Mouse (Mus musculus): Measurements from ENCODE around the gene Zbtb20.
A peak's percentile ranks its signal among the peaks of the same experiment; 100 is the strongest.

Gene Zbtb20

GRCm38 (mm10) chr16:43081995-43082394 is 206.3 kb downstream of the Zbtb20 start:
- DNase-seq = no peak

GRCm38 (mm10) chr16:43082801-43083200 is 207.1 kb downstream of the Zbtb20 start:
- DNase-seq = no peak

DNA sequence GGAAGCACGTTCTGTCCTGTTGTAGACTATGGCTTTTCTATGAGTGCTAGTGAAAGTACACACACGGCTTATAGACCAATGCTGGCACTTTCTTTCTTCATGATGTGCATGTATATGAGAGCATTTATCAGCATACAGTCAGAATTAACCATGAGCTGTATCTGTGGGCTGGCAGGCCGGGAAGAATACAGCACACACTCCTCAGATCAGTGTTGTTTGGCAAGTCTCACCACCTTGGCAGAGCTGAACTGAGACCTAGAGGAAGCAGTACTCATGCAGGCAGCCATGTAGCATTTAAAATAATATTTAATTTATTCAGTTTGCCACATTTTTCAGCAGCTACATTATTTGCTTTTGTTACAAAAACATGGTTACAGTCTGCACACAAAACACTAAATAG is 214.5 kb downstream of the Zbtb20 start:
- DNase-seq = no peak

GRCm38 (mm10) chr16:43094161-43094560 is 218.5 kb downstream of the Zbtb20 start:
- no peak for DNase-seq

DNA sequence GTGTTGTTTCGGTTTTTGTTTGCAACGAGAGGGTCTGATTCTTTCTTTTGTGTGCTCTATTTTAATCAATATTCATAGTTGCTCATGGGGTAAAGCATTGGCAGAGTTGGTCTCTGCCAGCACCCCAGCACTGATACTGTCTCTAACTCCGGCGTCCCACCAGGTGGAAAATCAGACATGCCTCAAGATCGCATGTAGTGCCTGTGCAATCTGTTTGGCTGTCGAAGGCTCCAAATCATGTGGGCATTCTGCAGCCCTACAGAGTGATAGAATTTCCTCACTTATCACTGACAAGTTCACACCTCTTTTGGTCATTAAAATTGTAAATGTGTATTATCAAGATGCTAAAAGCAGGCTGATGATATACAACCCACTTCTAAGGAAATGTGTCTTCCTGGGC is 219.1 kb downstream of the Zbtb20 start:
- no peak for DNase-seq

- no peak for DNase-seq
These were observed 220.4 kb downstream of the Zbtb20 start for GRCm38 (mm10) chr16:43096040-43096439.

- no peak for DNase-seq
These were observed 222.5 kb downstream of the Zbtb20 start for GRCm38 (mm10) chr16:43098153-43098552.

- no peak for DNase-seq
These were observed 223.0 kb downstream of the Zbtb20 start for GRCm38 (mm10) chr16:43098666-43099065.

DNA sequence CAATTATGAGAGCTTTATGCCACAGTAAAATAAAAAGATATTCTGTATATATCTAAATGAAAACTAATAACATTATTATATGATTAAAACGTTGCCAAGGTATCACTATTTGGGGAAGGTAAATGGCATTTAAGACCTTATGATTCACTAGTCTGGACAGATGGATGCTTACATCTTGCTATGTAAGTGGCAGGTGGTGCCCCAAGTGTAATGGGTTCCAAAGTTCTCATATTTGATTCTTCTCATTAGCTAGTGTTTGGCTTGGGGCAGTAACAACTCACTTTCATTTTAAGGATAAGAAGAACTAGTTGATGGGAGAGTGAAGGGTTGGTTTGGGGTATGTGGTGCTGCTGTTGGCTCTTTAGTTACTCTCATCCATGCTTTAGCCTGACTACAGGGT is 235.6 kb downstream of the Zbtb20 start:
- DNase-seq = no peak

GRCm38 (mm10) chr16:43113968-43114367 is 238.3 kb downstream of the Zbtb20 start:
- no peak for DNase-seq

- peak; percentile 6 for DNase-seq
These were observed 254.3 kb downstream of the Zbtb20 start for GRCm38 (mm10) chr16:43129966-43130365.

- DNase-seq = peak; percentile 23
These were observed 254.9 kb downstream of the Zbtb20 start for GRCm38 (mm10) chr16:43130583-43130982.

DNA sequence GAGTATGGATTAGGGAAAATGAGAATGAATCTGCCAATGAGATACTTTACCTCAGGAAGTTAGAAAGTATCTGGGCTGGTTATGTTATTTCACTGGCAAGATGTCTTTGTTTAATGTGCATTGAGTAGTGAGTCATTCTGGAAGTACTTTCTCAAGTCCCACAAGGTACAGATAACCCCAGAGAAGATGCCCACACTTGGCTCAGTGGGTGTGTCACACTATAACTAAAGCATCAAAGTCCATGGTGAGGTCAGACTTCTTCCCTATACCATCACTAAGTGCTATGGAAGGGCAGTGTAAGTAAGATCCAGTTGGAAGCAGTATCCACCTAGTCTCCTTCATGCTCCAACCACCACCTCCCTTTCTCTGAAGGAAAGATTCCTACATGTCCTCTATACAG is 255.4 kb downstream of the Zbtb20 start:
- no peak for DNase-seq

DNA sequence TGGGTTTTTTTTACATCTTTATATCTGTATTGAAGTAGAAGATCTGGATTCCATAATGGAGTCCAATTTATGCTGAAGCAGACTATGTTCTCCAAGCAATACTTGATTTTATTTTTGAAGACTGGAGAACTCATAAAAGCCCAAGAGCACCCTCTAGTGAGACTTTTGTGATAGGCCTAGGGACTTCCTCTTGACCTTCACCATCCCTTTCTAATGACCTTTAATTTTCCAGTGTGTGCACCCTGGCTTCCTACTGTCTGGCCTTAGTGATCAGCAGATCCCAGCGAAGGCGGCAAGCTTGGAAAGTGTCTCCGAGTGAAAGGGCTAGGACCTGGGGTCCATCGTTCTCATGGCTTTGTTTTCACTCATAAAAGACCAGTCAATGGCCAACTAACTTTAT is 292.8 kb downstream of the Zbtb20 start:
- peak; percentile 31 for DNase-seq

DNA sequence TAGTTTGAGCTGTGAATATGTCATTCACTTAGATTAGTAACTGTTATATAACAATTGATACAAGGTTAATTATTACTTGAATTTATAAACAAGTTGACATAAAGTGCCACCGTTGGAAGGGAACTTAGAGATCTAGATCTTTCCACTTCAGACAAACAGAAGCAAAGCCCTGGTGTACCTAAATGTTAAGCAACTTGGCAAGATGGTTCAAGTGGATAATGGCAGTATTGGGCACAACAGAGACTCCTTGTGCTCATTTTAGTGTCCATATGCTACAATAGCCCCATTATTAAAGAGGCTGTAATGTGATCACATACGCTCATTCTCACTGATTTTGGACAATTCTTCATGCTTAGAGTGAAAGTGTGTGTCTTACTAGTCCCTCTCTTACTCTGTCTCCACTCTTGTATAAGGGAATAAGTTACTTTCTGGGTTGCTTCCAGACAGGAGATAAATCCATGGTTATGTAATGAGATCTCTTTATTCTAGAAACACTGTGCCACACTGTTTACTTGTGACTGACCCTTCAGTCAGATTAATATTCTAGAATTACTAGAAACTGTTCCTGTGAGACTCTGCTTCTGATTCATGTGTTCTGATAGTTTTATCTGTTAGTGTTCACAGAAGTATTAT is 293.7 kb downstream of the Zbtb20 start:
- DNase-seq = no peak

DNA sequence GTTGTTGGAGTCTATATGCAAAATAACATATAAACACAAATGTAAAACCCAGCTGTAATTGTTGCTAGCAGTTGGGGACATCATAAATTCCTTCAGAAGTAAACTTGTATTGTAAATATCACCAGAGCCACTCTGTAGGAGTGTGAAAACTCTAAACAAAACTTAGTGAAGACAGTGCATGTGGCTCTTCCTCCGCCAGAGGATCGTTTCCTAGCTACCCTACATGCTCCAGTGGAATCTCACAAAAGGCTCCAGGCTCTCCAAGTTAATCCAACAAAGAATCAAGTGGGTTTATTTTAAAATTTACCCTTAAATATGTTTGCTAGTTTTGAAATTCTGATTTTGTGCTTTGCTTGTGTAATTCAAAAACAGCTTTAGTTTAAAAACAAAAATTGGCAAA is 296.5 kb downstream of the Zbtb20 start:
- DNase-seq = no peak

GRCm38 (mm10) chr16:43172912-43173311 is 297.2 kb downstream of the Zbtb20 start:
- DNase-seq = no peak

GRCm38 (mm10) chr16:43174815-43175214 is 299.1 kb downstream of the Zbtb20 start:
- DNase-seq = no peak

GRCm38 (mm10) chr16:43181038-43181437 is 305.4 kb downstream of the Zbtb20 start:
- no peak for DNase-seq

DNA sequence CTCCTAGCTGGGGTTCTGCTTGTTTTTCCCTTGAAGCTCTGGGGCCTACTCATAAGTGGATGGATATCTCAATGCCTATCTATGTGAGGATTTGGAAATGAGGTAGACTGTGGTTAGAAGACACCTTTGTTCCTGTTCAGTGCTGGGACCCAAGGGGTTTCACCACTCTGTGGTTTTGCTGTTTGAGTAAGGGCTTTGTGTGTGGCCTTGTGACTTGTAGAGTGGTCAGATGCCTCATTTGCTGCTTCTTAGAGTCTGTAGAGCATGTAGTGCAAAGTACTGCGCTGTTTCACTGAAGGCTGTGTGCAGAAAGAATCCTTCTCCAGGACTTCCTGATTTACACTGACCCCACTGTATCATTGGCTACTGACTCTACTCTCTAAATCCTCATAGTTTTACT is 314.7 kb downstream of the Zbtb20 start:
- DNase-seq = no peak

DNA sequence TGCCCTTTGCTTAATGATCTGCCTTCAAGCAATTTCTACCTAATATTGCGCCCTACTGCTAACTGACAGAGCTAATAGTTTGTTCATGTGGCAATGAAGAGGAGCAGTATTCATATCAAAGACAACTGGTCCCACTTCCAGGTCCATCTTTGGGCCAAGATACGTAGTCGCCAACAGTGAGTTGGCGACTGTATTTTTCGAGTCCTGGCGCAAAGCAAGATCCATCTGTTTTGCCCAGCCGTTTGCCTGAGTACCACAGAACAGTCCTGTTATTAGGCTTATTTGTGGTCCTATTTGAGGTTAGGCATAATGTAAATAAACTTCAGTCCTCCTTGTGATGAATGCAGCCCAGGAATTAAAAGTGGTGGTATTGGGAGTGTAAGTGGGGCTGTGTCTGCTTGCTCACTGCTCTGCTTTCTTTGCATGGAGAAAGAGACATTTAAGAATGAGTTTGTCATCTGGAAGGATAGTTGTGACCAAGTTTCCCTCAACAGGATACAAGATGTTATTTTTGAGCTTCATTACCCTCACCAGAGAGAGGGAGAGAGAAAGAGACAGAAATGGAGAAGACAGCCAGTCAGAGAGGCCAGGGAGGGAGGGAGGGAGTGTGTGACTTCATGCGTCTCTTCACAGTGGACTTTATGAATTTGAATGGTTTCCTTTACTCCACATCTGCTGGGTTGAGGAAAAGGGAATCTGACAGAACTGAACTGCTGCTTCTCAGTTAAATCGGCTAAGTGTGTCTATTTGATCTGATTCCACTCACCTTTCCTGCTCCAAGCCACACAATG is 315.6 kb downstream of the Zbtb20 start:
- DNase-seq = no peak

- no peak for DNase-seq
These were observed 318.1 kb downstream of the Zbtb20 start for GRCm38 (mm10) chr16:43193631-43194239.

DNA sequence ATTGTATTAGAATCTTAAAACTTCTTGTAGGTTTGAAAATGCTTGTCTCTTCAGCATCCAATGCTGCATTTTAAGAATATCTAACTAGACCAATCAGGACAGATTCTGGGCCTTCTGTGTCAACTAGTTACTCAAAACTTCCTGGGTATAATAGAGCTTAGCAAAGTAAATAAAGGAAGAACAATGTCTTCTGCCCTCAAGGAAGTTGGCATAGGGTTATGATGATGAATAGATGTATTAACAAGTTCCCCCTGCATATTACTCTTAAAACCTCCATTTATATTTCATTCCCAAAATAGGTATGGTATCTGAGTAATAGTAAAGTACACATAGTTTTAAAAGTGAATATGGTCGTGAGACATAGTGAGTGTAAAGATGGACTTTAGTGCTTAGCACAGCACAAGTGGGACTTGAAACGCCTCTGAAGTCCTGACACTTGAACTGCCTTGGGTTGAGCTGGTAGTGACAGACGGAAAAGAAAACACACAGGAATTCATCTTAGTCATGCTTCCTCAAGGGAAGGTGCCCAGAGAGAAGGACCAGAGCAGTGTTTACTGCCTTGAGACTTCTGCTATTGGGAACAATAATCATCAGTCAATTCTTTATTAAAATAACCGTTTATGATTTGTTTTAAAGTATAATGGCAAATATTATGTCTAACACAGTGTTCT is 341.8 kb downstream of the Zbtb20 start:
- DNase-seq = no peak

DNA sequence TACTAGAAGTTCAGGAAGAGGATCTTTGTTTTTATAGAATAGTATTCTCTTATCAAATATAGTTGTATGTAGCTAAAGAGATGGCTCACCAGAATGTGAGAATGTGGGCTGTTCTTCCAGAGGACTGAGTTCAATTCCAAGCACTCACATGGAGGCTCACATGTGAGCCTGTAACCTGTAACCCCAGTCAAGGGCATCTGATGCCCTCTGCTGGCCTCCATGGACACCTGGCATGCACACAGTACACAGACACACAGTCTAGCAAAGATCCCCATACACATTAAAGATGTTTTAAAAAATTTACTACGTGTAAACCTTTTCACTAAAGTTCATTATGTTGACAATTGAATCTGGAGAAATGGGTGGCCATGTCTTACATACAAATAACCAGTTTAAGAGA is 343.7 kb downstream of the Zbtb20 start:
- no peak for DNase-seq

Data from kidney, adult 18-20 months (tissue).